Mouse (Mus musculus): ENCODE results near the gene Dvl3.
"Not testable (repeated sequence)": the region's sequence is repeated elsewhere in the genome, so short reads cannot be mapped to it uniquely, and the experiment has no call there.

Dvl3 gene

GRCm38 (mm10) chr16:20516726-20517201, at the start of gene Dvl3:
Gene Dvl3 (plus strand): TSS chr16:20516982.
- DNase-seq (ENCODE audit: low spot score in 2 of 2) = peak; percentile 76 to 88

DNA sequence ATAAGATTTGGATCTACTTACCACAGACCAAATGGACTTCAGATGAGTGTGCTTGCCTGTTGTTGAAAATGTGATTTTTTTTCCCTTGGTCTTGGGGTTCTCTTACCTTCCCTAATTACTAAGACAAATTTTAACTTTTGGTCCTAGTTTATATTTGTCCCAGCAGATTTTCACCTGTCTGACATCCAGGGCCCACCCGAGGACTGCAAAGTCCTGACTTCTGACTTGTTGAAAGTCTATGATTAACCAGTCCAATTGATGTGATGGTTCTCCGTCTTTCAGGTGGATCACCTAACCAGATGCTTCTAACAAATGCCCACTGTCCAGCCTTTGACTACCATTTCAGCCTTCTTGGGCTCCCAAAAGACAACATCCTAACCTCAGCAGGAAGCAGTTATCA, 45.8 kb upstream of the Dvl3 start:
- DNase-seq (ENCODE audit: low spot score in 2 of 2) = no peak

DNA sequence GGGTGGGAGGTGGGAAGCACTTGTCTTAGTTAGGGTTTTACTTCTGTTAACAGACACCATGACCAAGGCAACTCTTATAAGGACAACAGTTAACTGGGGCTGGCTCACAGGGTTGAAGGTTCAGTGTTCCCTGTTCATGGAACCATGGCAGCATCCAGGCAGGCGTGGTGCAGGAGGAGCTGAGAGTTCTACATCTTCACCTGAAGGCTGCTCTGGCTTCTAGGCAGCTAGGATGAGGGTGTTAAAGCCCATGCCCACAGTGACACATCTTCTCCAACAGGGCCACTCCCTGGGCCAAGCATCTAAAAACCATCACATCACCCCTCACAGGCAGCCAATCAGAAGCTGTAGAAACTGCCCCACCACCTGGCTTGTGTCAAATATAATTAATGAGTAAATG, 45.1 kb upstream of the Dvl3 start:
- no peak for DNase-seq (ENCODE audit: low spot score in 2 of 2)

DNA sequence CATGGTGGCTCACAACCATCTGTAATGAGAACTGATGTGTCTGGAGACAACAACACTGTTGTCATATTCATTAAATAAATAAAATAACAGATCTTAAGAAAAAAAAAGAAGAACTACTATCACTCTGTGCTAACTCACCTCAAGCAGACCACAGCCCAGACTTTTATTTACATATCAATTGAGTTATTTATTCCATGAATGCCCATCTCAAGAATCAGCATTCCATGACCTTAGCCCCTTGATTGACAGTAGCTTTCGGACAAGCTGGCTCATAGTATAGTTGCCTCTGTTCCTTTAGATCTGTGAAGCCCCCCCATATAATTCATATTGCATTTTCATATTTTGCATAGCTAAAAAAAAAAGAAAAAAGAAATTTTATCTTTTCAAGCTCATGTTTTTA, 43.0 kb upstream of the Dvl3 start:
- DNase-seq (ENCODE audit: low spot score in 2 of 2) = no peak

- no peak for DNase-seq (ENCODE audit: low spot score in 2 of 2)
These were observed 42.6 kb upstream of the Dvl3 start for GRCm38 (mm10) chr16:20474211-20474610.

DNA sequence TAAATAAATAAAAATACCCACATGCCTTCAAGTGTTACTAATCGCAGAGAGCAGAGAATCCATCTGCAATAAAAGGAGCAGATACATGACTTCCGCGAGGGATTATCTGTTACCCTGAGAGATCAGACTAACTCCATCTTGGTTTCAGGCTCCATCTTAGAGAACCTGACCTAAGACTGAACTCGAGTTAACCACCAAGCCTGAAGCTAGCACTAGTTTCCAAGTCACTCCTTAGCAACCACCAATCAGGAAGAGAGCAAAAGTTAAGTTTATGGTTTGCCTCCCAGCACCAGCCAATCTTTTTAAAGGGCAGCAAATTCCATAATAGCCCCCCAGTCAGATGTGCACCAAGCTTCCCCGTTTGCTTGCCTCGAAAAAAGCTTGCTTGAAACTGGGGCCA, 42.0 kb upstream of the Dvl3 start:
- no peak for DNase-seq (ENCODE audit: low spot score in 2 of 2)

DNA sequence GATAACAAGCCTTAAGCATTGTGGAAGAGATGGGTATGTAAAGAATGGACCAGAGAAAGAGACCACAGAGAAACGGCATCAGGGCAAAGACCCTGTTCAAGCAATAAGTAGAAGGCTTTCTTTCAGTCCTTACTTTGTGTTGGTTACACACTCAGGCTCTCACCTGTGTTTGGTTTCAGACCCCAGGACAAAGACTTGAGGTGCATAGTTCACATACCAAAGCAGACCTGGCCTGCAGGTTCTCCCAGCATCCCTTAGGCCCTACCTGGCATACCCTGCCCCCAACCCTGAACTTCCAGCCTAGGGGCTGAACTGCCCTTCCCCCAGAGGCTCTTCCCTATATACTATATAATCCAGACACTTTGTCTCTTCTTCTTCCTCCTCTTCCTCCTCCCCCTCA, 41.4 kb upstream of the Dvl3 start:
- DNase-seq (ENCODE audit: low spot score in 2 of 2) = no peak

GRCm38 (mm10) chr16:20476857-20477256, 39.9 kb upstream of the Dvl3 start:
- no peak for DNase-seq (ENCODE audit: low spot score in 2 of 2)

GRCm38 (mm10) chr16:20477270-20477669, 39.5 kb upstream of the Dvl3 start:
- DNase-seq (ENCODE audit: low spot score in 2 of 2) = no peak

DNA sequence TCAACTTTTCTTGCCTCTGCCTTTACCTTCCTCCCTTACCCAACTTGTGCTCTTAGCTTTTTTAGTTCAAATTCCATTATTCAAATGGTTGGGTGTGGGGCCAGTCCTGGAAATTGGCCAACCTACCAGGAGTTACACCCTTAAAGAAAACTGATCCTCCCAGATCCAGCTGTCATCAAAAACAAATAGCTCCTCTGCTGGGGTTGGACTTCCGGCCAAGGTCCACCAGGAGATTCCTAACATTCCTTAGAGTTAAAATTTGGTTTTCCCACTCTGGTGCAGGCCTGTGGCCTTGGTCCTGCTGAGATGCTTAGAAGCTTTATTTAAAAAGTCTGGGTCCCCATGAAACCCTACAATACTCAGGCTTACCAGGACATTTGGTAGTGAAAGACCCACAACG, 38.3 kb upstream of the Dvl3 start:
- DNase-seq (ENCODE audit: low spot score in 2 of 2) = no peak

- DNase-seq (ENCODE audit: low spot score in 2 of 2) = not testable (repeated sequence)
These were observed 37.6 kb upstream of the Dvl3 start for GRCm38 (mm10) chr16:20479026-20479760.

GRCm38 (mm10) chr16:20480115-20480514, 36.7 kb upstream of the Dvl3 start:
- DNase-seq (ENCODE audit: low spot score in 2 of 2) = no peak

- no peak for DNase-seq (ENCODE audit: low spot score in 2 of 2)
These were observed 35.0 kb upstream of the Dvl3 start for GRCm38 (mm10) chr16:20481746-20482145.

GRCm38 (mm10) chr16:20483716-20484115, 33.1 kb upstream of the Dvl3 start:
- not testable (repeated sequence) for DNase-seq (ENCODE audit: low spot score in 2 of 2)

- DNase-seq (ENCODE audit: low spot score in 2 of 2) = no peak
These were observed 31.7 kb upstream of the Dvl3 start for GRCm38 (mm10) chr16:20485061-20485460.

- DNase-seq (ENCODE audit: low spot score in 2 of 2) = no peak
These were observed 30.7 kb upstream of the Dvl3 start for GRCm38 (mm10) chr16:20486048-20486447.

GRCm38 (mm10) chr16:20488151-20488550, 28.6 kb upstream of the Dvl3 start:
- DNase-seq (ENCODE audit: low spot score in 2 of 2) = no peak

- DNase-seq (ENCODE audit: low spot score in 2 of 2) = not testable (repeated sequence)
These were observed 28.0 kb upstream of the Dvl3 start for GRCm38 (mm10) chr16:20488751-20489150.

GRCm38 (mm10) chr16:20489233-20489632, 27.5 kb upstream of the Dvl3 start:
- DNase-seq (ENCODE audit: low spot score in 2 of 2) = no peak

DNA sequence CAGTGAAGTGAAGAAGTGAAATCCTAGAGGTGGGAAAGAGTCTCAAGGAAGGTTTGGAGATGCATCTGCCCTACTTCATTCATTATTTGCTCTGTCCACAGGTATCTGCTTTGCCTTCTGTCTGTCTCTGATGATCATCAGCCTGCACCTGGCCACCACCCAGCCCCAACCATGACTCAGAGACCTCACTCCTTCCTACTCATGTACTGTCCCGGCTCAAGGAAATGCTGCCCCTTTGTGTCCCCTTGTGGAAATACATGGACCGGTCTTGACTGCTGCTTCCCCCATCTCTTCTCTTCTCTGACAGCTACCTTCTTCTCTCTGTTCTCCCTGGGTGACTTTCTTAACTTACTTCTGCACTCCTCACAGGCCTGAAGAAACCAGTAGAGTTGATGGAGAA, 26.2 kb upstream of the Dvl3 start:
- no peak for DNase-seq (ENCODE audit: low spot score in 2 of 2)

- DNase-seq (ENCODE audit: low spot score in 2 of 2) = no peak
These were observed 25.5 kb upstream of the Dvl3 start for GRCm38 (mm10) chr16:20491301-20491700.

- no peak for DNase-seq (ENCODE audit: low spot score in 2 of 2)
These were observed 23.3 kb upstream of the Dvl3 start for GRCm38 (mm10) chr16:20493452-20493851.

DNA sequence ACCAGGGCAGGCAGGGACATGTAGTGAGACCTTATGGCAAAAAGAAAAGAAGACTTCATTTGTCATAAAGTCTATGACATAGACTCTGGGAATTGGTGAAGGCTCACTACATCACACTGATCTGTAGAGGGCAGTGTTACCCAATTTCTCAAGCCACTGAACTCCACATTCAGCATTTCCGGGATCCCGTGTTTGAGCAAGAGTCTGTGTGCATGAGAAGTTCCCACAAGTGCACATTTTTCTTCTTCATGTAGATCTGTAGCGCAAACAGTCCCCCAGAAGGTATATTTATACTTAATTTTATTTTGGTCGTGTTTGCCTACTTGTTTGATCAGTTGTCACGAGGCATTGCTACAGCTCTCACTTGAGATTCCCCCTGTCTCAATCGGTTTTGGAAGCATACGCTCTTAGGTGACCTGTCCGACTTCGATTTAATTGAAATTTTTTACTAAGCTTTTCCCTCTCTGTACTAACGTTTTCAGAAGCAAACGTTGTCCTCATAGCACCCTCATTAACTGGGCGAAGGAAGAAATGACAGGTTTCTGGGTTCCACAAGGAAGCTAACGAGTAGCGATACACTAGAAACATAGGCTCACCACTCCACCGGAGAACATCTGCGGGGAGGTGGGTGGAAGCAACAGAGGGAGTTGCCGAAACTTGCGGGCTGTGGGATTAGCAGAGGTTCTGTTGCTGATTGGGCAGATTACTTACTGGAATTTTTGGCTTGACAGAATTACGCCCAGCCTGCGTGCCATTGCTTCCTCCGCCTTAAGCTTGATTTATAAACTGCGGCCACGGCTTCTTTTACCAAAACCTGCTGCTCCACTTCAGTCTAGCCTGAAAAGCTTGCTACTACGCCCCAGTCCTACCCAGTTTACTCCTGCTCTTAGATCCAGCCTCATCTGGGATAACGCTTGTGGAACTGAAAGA, 19.8 kb upstream of the Dvl3 start:
- peak; percentile 41 to 46 for DNase-seq (ENCODE audit: low spot score in 2 of 2)

Data from frontal cortex, postnatal 10 days (tissue).